Mouse (Mus musculus) limb, embryonic 13.5 days (tissue): ENCODE measurements around the gene Btnl1. TPM values are rescaled to one million over a fixed set of nuclear protein-coding genes. Genes with fewer than 3 reads are reported as not detected.

Source experiments
- ATAC-seq: fragments of 200-750 bp; cut with Nextera tagmentation; 2 replicates; pipeline ENCODE4 v1.8.0; 2017; ENCODE audit warnings: low read depth, moderate number of reproducible peaks, moderate TSS enrichment; ENCODE audit not compliant: low FRiP score
- H3K27ac ChIP-seq: fragments of 300-500 bp; sonication (generic); 2 replicates; pipeline ENCODE4 v1.5.1; 2015; ENCODE audit warnings: inconsistent platforms, mild to moderate bottlenecking, moderate library complexity
- H3K27me3 ChIP-seq: fragments of 300-500 bp; sonication (generic); 2 replicates; pipeline ENCODE4 v1.6.1; 2015; ENCODE audit warnings: mild to moderate bottlenecking, inconsistent platforms
- H3K36me3 ChIP-seq: fragments of 300-500 bp; sonication (generic); 2 replicates; pipeline ENCODE4 v1.6.1; 2015; ENCODE audit warnings: inconsistent platforms, mild to moderate bottlenecking, moderate library complexity
- H3K4me1 ChIP-seq: fragments of 300-500 bp; sonication (generic); 2 replicates; pipeline ENCODE4 v1.6.1; 2015; ENCODE audit warnings: inconsistent platforms
- H3K4me2 ChIP-seq: fragments of 300-500 bp; sonication (generic); replicated peaks from 2 replicates; pipeline ENCODE4 v1.6.1; 2015; ENCODE audit warnings: inconsistent platforms, mild to moderate bottlenecking, moderate library complexity
- H3K4me3 ChIP-seq: fragments of 300-500 bp; sonication (generic); 2 replicates; pipeline ENCODE4 v1.5.1; 2015; ENCODE audit warnings: moderate library complexity, mild to moderate bottlenecking, inconsistent platforms
- H3K9ac ChIP-seq: fragments of 300-500 bp; sonication (generic); 2 replicates; pipeline ENCODE4 v1.6.1; 2015; ENCODE audit warnings: mild to moderate bottlenecking, inconsistent platforms
- H3K9me3 ChIP-seq: fragments of 300-500 bp; sonication (generic); 2 replicates; pipeline ENCODE4 v1.6.1; 2016; ENCODE audit warnings: inconsistent platforms
- WGBS: fragments of 180-500 bp; shearing (Covaris S2); methylation state at CpG from one replicate; pipeline ENCODE4 v1.1.7; 2015; 5-methylcytosine and 5-hydroxymethylcytosine counted together
- polyA plus RNA-seq: library from polyadenylated mRNA; unstranded; fragments of >200 nt; fragmentation: Nextera tagmentation; extraction: Ambion mirVana; gene quantifications from 2 replicates; pipeline ENCODE4 v1.2.1, GENCODE M21; 2015

The Btnl1 gene
- not detected in 2 replicates for polyA plus RNA-seq

GRCm38 (mm10) chr17:34376847-34377246 is at the start of gene Btnl1:
Gene Btnl1, plus strand, starts transcription at chr17:34377132.
- no peaks in the 10 kb centered on the region; the same call in 1 of the 2 replicates for H3K27me3 ChIP-seq
- 84% methylated on average over 2 of the region's 2 CpGs for WGBS
- no peaks in the 10 kb centered on the region for H3K4me1 ChIP-seq
- H3K27ac ChIP-seq, result no peak within 1 kb of the TSS
- H3K9me3 ChIP-seq, result no peaks in the 10 kb centered on the region
- no peak within 1 kb of the TSS for H3K9ac ChIP-seq
- no peaks in the 10 kb centered on the region for H3K36me3 ChIP-seq
- no peak within 1 kb of the TSS for H3K4me2 ChIP-seq
- H3K4me3 ChIP-seq, result no peak within 1 kb of the TSS
- ATAC-seq, result no peak

- H3K9ac ChIP-seq, result no peak overlapping the region
- 71% methylated on average over 2 of the region's 2 CpGs for WGBS
These were observed 47.1 kb upstream of the Btnl1 start for GRCm38 (mm10) chr17:34329807-34330206.

GRCm38 (mm10) chr17:34331200-34331599 is 45.7 kb upstream of the Btnl1 start:
- no peaks in the 10 kb centered on the region for H3K36me3 ChIP-seq
- no peak for ATAC-seq
- no peaks in the 10 kb centered on the region for H3K4me1 ChIP-seq
- no peaks in the 10 kb centered on the region for H3K9me3 ChIP-seq
- 0 out of 2 replicates have a peak, but pooled peaks cover 3% of the 10 kb centered on the region for H3K27me3 ChIP-seq
- no peak overlapping the region for H3K9ac ChIP-seq
- no peak overlapping the region for H3K4me2 ChIP-seq
- H3K27ac ChIP-seq, result no peak overlapping the region
- no peak overlapping the region for H3K4me3 ChIP-seq
- WGBS, result 91% methylated on average over 1 of the region's 1 CpGs

More at GRCm38 (mm10) chr17:34329807-34330206, 47.1 kb upstream of the Btnl1 start:
- Histone ChIP-seq H3K36me3 (no peaks in the 10 kb centered on the region), H3K27me3 (no peaks in the 10 kb centered on the region), H3K4me1 (no peaks in the 10 kb centered on the region), H3K27ac (no peak overlapping the region), H3K4me2 (no peak overlapping the region), H3K9me3 (no peaks in the 10 kb centered on the region), H3K4me3 (no peak overlapping the region)
- ATAC-seq, result no peak

GRCm38 (mm10) chr17:34340619-34341402 is 36.1 kb upstream of the Btnl1 start:
- no peak for ATAC-seq
- H3K4me2 ChIP-seq, result no peak overlapping the region
- H3K9ac ChIP-seq, result no peak overlapping the region
- WGBS, result 68% methylated on average over 3 of the region's 3 CpGs
- H3K4me3 ChIP-seq, result no peak overlapping the region
- no peaks in the 10 kb centered on the region for H3K36me3 ChIP-seq
- no peaks in the 10 kb centered on the region for H3K9me3 ChIP-seq
- no peak overlapping the region for H3K27ac ChIP-seq
- H3K27me3 ChIP-seq, result peaks cover 16% of the 10 kb centered on the region
- no peaks in the 10 kb centered on the region for H3K4me1 ChIP-seq

GRCm38 (mm10) chr17:34344882-34345281 is 32.0 kb upstream of the Btnl1 start:
- Histone ChIP-seq H3K27me3 (peaks cover 8% of the 10 kb centered on the region; the same call in 1 of the 2 replicates), H3K36me3 (no peaks in the 10 kb centered on the region), H3K4me1 (no peaks in the 10 kb centered on the region), H3K27ac (no peak overlapping the region), H3K4me3 (no peak overlapping the region), H3K4me2 (no peak overlapping the region), H3K9me3 (no peaks in the 10 kb centered on the region), H3K9ac (no peak overlapping the region)
- ATAC-seq, result no peak
- WGBS, result 89% methylated on average over 4 of the region's 4 CpGs

- H3K27ac ChIP-seq, result no peak overlapping the region
- no peak overlapping the region for H3K4me3 ChIP-seq
- H3K9me3 ChIP-seq, result no peaks in the 10 kb centered on the region
- no peaks in the 10 kb centered on the region for H3K4me1 ChIP-seq
- no peak overlapping the region for H3K9ac ChIP-seq
- peaks cover 11% of the 10 kb centered on the region; the same call in 1 of the 2 replicates for H3K27me3 ChIP-seq
- no peaks in the 10 kb centered on the region for H3K36me3 ChIP-seq
- H3K4me2 ChIP-seq, result no peak overlapping the region
- 88% methylated on average over 7 of the region's 7 CpGs for WGBS
- no peak for ATAC-seq
These were observed 31.4 kb upstream of the Btnl1 start for GRCm38 (mm10) chr17:34345486-34345885.

- H3K9me3 ChIP-seq, result no peaks in the 10 kb centered on the region
- no peak overlapping the region for H3K4me3 ChIP-seq
- no peaks in the 10 kb centered on the region for H3K4me1 ChIP-seq
- no peak for ATAC-seq
- no peaks in the 10 kb centered on the region for H3K36me3 ChIP-seq
- no peak overlapping the region for H3K27ac ChIP-seq
- H3K27me3 ChIP-seq, result peaks cover 8% of the 10 kb centered on the region; the same call in 1 of the 2 replicates
- H3K4me2 ChIP-seq, result no peak overlapping the region
- 66% methylated on average over 3 of the region's 3 CpGs for WGBS
- H3K9ac ChIP-seq, result no peak overlapping the region
These were observed 30.9 kb upstream of the Btnl1 start for GRCm38 (mm10) chr17:34346041-34346440.

GRCm38 (mm10) chr17:34347606-34348308 is 29.2 kb upstream of the Btnl1 start:
- Histone ChIP-seq H3K9me3 (no peaks in the 10 kb centered on the region), H3K9ac (no peak overlapping the region), H3K4me3 (no peak overlapping the region), H3K27ac (no peak overlapping the region), H3K36me3 (no peaks in the 10 kb centered on the region), H3K4me1 (no peaks in the 10 kb centered on the region), H3K27me3 (0 out of 2 replicates have a peak, but pooled peaks cover 3% of the 10 kb centered on the region), H3K4me2 (no peak overlapping the region)
- WGBS, result 69% methylated on average over 6 of the region's 6 CpGs
- no peak for ATAC-seq

- Histone ChIP-seq H3K27ac (no peak overlapping the region), H3K9ac (no peak overlapping the region), H3K4me3 (no peak overlapping the region), H3K36me3 (no peaks in the 10 kb centered on the region), H3K9me3 (no peaks in the 10 kb centered on the region), H3K4me1 (no peaks in the 10 kb centered on the region), H3K27me3 (0 out of 2 replicates have a peak, but pooled peaks cover 3% of the 10 kb centered on the region), H3K4me2 (no peak overlapping the region)
- WGBS, result 3% methylated on average over 4 of the region's 4 CpGs
- ATAC-seq, result no peak
These were observed 27.5 kb upstream of the Btnl1 start for GRCm38 (mm10) chr17:34349429-34349828.

- H3K9ac ChIP-seq, result no peak within 1 kb of the TSS
- no peaks in the 10 kb centered on the region for H3K9me3 ChIP-seq
- H3K4me2 ChIP-seq, result no peak within 1 kb of the TSS
- H3K36me3 ChIP-seq, result no peaks in the 10 kb centered on the region
- no peak within 1 kb of the TSS for H3K27ac ChIP-seq
- peaks cover 5% of the 10 kb centered on the region; the same call in 1 of the 2 replicates for H3K27me3 ChIP-seq
- no peaks in the 10 kb centered on the region for H3K4me1 ChIP-seq
- WGBS, result 87% methylated on average over 5 of the region's 5 CpGs
- no peak within 1 kb of the TSS for H3K4me3 ChIP-seq
- no peak for ATAC-seq
These were observed 22.4 kb upstream of the Btnl1 start, which contains the start of gene Btnl2 for GRCm38 (mm10) chr17:34354539-34354938. Gene Btnl2, plus strand, starts transcription at chr17:34354822.

- Histone ChIP-seq H3K9me3 (no peaks in the 10 kb centered on the region), H3K4me1 (no peaks in the 10 kb centered on the region), H3K4me3 (no peak overlapping the region), H3K27ac (no peak overlapping the region), H3K27me3 (peaks cover 5% of the 10 kb centered on the region; the same call in 1 of the 2 replicates), H3K36me3 (no peaks in the 10 kb centered on the region), H3K4me2 (no peak overlapping the region), H3K9ac (no peak overlapping the region)
- WGBS, result 88% methylated on average over 1 of the region's 1 CpGs
- ATAC-seq, result no peak
These were observed 22.0 kb upstream of the Btnl1 start for GRCm38 (mm10) chr17:34354940-34355339.

GRCm38 (mm10) chr17:34362954-34363546 is 13.9 kb upstream of the Btnl1 start:
- H3K4me3 ChIP-seq, result no peak overlapping the region
- H3K9me3 ChIP-seq, result no peaks in the 10 kb centered on the region
- peaks cover 3% of the 10 kb centered on the region; the same call in 1 of the 2 replicates for H3K27me3 ChIP-seq
- no peaks in the 10 kb centered on the region for H3K36me3 ChIP-seq
- H3K4me1 ChIP-seq, result no peaks in the 10 kb centered on the region
- no peak overlapping the region for H3K9ac ChIP-seq
- H3K4me2 ChIP-seq, result no peak overlapping the region
- H3K27ac ChIP-seq, result no peak overlapping the region
- no peak for ATAC-seq
- 84% methylated on average over 15 of the region's 15 CpGs for WGBS
